Mouse (Mus musculus) retina, embryonic 14.5 days (tissue): ENCODE measurements around the gene Cuedc1.

Experiments used
- DNase-seq: peaks from one replicate; pipeline ENCODE4 v3.0.0-alpha.2; 2015; ENCODE audit warnings: low spot score

Cuedc1 gene

GRCm38 (mm10) chr11:88098021-88098729, at the start of gene Cuedc1:
TSS of gene Cuedc1 (plus strand) at chr11:88098058.
- DNase-seq, result no peak

DNA sequence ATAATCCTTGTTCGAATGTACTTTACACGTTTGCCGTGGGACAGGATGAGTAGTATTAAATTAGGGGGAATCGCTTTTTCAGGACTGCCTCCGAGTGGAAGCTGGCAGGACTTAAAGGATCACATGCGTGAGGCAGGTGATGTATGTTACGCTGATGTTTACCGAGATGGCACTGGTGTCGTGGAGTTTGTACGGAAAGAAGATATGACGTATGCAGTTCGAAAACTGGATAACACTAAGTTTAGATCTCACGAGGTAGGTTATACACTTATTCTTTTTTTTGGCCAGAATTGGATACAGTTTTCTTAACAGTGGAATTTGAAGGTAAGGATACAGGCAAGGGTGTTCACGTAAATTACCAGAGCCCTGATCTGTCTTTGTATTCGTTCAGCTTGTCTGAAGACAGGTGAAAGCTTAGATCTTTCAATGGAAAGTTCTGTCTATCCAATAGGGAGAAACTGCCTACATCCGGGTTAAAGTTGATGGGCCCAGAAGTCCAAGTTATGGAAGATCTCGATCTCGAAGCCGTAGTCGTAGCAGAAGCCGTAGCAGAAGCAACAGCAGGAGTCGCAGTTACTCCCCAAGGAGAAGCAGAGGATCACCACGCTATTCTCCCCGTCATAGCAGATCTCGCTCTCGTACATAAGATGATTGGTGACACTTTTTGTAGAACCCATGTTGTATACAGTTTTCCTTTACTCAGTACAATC, 48.7 kb upstream of the Cuedc1 start:
- DNase-seq, result no peak

DNA sequence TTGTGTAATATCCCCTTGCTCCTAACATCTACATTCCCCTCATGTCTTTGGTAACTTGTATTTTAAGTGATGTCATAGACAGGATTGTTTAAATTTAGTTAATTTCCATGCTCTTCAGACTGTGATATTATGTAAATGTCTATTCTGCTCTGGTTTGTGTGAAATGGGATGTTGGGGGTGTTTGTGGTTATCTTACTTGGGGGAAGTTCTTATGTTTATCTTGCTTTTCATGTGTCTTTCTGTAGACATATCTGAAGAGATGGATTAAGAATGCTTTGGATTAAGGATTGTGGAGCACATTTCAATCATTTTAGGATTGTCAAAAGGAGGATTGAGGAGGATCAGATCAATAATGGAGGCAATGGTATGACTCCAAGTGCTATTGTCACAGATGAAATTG, 48.1 kb upstream of the Cuedc1 start:
- DNase-seq, result no peak

DNA sequence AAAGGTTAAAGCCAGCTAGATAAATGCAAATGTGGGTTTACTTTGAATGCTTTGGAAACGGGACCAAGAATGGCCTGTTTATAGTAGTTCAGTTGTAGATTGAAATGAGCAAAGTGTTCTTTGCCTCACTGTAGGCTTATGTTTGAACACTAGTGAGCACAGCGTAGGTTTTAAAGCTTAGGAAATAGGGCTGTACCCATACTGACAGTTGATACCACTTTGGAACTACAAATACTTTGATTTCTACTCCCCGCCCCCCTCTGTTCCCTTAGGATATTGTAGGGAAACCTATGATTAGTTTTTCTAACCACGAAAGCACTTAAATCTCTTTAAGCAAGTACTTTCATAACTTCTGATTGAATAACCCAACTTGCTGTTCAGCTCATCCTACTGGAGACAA, 45.2 kb upstream of the Cuedc1 start:
- no peak for DNase-seq

DNA sequence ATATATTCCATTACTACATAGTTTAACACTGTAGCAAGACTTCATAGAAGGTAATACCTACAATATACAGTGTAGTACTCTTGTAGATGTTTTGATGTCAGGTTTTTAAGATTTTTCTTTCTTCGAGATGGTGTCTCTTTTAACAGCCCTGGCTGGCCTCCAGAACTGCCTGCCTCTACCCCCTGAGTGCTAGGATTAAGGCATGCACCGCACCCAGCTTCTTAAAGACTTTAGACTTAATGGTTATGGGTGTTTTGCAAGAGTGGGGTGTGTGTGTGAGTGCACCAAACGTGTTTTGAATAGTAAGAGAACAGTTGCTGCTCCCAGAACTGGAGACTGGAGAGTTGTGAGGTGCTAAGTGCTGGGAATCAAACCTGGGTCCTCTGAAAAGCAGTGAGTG, 44.0 kb upstream of the Cuedc1 start:
- no peak for DNase-seq

DNA sequence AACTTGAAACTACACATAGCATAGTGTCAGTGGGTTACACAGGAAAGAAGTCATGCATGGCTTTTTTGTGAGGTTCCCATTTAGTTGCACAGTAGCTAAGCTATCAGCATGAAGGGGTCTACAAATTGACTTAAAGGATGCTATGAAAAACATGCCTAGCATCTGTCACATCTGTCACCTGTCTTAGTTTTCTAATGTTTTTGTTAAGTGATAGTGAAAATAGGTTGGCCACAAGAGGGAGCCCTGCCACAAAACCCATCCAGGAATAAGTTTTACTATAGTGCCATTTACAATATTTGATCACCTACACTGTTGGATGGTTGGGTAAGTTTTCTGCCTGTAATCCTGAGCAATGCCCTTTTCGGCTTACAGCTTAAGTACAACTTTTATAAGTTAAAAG, 43.3 kb upstream of the Cuedc1 start:
- peak; percentile 84 for DNase-seq

DNA sequence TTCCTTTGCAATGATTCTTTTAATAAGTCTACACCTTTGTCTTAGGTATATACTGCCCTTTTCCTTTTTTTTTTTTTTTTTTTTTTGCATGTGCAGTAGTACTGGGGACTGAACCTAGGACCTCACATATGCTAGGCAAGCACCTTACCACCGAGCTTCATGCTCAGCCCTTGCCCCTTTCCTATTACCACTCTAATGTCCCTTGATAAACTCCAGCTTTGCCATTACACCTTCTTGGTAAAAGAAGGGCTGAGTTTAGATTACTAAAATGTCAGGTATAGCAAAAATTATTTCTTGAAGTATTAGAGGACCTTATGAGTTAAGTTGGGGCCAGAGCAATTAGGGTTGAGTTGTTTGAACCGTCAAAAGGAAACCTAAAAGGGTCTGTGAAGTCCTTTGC, 42.1 kb upstream of the Cuedc1 start:
- DNase-seq, result no peak

- DNase-seq, result no peak
These were observed 40.1 kb upstream of the Cuedc1 start for GRCm38 (mm10) chr11:88057788-88058187.

GRCm38 (mm10) chr11:88059141-88059540, 38.7 kb upstream of the Cuedc1 start:
- peak; percentile 84 for DNase-seq

GRCm38 (mm10) chr11:88061892-88062625, 35.8 kb upstream of the Cuedc1 start:
- no peak for DNase-seq

DNA sequence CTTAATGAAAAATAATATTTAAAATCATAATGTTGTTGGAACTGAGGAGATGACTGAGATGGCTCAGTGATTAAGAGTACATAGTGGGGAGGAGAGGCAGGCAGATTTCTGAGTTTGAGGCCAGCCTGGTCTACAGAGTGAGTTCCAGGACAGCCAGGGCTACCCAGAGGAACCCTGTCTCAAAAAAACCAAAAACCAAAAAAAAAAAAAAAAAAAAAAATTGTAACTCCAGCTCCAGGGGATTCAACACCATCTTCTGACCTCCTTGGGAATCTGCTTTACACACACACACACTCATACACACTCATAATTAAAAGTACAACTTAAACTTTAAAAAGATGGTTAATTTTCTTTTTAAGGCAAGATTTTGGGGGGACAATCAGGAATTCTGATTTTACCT, 32.1 kb upstream of the Cuedc1 start:
- DNase-seq, result no peak

DNA sequence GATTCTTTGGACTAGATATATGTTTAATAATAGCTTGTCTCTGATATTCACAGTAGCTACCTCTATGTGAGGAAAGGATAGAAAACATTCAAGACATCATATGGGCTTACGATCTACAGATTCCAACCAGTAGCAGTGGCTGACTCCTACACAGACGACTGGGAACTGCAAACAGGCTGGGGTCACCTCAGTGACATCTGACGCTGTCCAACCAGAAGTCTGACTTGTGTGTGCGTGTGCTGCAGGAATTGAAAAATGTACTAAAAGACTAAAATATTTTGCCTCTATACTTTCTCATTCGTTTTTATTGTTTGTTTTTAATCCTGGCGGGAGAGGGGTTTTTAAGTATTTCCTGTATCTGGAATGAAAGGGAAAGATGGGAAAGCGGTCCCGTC, 30.7 kb upstream of the Cuedc1 start:
- DNase-seq, result no peak

DNA sequence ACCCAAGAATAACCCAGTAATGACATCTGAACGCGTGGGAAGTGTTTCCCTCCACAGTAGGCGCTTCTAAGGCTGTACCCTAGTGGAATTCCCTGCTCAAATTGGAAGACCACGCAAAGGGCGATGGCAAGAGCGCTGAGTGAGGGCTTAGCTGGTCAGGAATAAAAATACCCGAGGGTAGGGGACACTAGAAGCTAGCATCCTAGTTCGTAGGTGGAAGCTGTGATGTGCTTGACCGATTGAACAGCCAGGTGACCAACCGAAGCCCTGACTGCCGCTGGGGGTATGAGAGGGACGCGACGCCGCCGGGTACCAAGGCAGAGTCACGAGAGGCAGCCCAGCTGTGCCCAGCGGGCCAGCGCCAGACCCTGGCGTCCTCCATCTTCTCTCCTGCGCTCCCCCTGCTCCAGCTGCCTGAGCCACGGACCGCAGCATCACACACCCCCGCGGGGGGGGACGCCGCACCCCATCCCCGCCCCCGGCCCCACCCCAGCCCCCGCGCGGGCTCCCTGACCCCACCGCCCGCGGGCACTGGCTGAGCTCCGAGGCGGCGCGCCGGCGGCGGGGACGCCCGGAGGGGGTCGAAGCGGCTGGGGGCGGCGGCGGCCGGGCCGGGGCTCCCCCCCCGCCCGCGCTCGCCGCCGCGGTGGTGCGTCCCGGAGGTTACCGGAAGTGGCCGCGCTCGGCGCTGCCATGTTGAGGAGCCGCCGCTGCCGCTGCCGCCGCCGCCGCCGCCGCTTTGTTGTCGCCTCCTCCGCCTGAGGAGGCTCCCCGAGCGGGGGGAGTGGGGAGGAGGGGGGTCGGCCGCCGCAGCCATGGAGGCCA, 30.1 kb upstream of the Cuedc1 start, which contains the start of gene Vezf1:
TSS of gene Vezf1 (plus strand) at position 694 of the 825 bp plus-strand sequence.
- DNase-seq, result peak; percentile 84

- peak; percentile 43 for DNase-seq
These were observed 29.2 kb upstream of the Cuedc1 start for GRCm38 (mm10) chr11:88068411-88069245.

GRCm38 (mm10) chr11:88069246-88069570, 28.6 kb upstream of the Cuedc1 start:
- DNase-seq, result no peak

DNA sequence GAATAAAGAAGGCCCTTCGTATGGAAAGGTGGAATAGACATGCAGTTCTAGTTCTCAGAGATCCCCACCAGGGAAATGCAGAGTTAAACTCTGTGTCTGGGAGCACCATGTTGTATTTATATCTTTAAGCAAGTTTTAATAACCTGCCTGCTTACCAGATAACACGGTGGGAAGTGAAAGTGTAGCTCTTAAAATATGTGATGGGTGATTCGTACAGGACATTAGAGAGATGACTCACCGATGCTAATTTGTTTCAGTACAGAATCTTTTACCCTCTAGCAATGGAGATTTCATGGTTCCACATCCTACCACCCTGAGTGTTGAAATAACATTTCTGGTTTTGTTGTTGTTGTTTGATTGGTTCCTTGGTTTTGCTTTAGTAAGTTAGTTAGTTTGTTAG, 27.5 kb upstream of the Cuedc1 start:
- no peak for DNase-seq

DNA sequence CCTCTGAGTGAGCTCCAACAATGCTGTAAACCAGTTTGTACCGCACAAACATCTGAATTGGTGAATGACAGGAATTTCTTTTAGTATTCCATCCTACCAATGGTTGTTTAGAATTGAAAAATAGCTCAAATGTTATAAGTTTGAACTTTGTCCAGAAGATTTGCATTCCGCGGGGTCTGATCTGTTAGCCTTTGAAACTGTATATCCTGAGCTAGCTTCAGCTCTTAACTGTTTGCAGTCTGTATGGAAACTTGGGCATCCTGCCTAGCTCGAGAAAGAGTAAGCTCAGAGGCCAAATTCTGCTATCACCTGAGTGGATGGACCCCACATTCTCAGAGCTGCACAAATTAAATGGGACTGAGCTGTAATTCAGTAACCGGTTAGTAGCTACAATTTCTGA, 26.7 kb upstream of the Cuedc1 start:
- no peak for DNase-seq

- DNase-seq, result no peak
These were observed 24.4 kb upstream of the Cuedc1 start for GRCm38 (mm10) chr11:88073343-88073875.

DNA sequence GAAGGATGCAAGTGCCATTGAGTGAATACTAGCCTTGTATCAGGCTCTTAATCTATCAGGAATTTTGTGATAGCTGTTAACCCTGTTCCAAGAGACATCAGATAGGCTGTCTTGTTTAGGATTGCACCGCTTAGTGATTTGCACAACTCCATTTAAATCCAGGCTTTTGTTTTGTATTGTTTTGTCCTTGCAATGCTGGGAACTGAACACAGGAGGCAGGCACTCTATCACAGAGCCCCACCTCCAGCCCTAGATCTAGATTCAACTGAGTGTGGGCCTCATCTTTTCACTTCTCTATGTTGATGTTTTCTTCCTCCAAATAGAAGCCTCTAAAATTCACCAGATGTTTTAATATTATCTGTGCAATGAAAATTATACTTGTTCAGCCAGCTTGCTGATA, 22.2 kb upstream of the Cuedc1 start:
- no peak for DNase-seq

DNA sequence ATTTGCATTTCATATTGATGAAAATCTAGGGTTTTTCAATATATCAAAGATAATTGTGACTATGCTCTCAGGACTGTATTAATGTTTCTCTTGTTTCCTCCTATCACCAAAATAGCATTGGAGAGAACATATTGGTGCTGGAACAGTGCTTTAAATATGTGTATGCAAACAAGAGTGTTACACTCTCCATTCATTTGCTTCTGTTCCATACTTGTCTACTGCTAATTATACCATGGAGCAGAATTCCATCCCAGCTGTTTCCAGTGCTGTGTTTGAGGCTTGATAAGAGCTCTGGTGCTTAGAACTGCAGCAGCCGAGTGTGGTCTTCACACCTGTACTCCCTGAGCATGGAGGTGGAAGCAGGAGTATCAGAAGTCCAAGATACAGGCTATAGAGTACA, 21.5 kb upstream of the Cuedc1 start:
- no peak for DNase-seq

GRCm38 (mm10) chr11:88083699-88084098, 14.2 kb upstream of the Cuedc1 start:
- no peak for DNase-seq
